Mouse (Mus musculus): Measurements from ENCODE around the gene Ssh3. TPM values are rescaled to one million over a fixed set of nuclear protein-coding genes. Genes with fewer than 3 reads are reported as not detected.

Ssh3 gene
- 5.6 and 6.1 TPM in 2 replicates for polyA plus RNA-seq (2016; fragmentation: Nextera tagmentation; extraction: Ambion mirVana)

- no peaks in the 10 kb centered on the region for H3K9me3 ChIP-seq
- H3K4me2 ChIP-seq: peak within 1 kb of the TSS; percentile 55
- no peak within 1 kb of the TSS for H3K27ac ChIP-seq
- H3K9ac ChIP-seq: peak within 1 kb of the TSS; percentile 39
- H3K4me3 ChIP-seq (replicated peaks): peak within 1 kb of the TSS; percentile 36
- peak; percentile 63 for ATAC-seq (ENCODE audit: low FRiP score)
- peaks cover 7% of the 10 kb centered on the region for H3K4me1 ChIP-seq
- WGBS: 5% methylated on average over 46 of the region's 46 CpGs
- H3K36me3 ChIP-seq (replicated peaks): no peaks in the 10 kb centered on the region
- H3K27me3 ChIP-seq: peaks cover 31% of the 10 kb centered on the region
These were observed at the start of gene Ssh3 for GRCm38 (mm10) chr19:4268566-4269361. TSS of gene Ssh3 (minus strand) at chr19:4269180.

DNA sequence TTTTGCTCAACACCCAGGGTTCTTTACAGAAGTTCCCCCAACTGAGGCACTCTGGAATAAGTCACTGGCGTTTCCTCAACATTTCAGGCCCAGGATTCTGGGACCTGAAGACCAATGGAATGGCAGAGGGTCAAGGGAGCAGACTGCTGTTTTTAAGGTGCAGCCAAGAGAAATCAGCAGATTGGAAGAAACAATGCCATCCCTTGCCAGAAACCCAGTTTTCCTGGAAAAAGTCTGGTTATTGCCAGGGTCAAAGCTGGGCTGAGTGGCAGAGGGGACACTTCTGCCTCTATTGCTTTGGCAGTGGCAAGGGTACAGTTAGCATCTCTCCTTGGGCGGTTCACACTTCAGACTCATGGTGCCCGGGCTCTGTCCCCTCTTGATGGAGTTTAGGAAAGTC is 48.2 kb upstream of the Ssh3 start:
- Histone ChIP-seq H3K4me3 (replicated peaks) (no peak overlapping the region), H3K4me1 (no peaks in the 10 kb centered on the region), H3K27me3 (no peaks in the 10 kb centered on the region), H3K4me2 (no peak overlapping the region), H3K9me3 (no peaks in the 10 kb centered on the region), H3K27ac (no peak overlapping the region), H3K36me3 (replicated peaks) (peaks cover 69% of the 10 kb centered on the region), H3K9ac (no peak overlapping the region)
- no peak for ATAC-seq (ENCODE audit: low FRiP score)
- 89% methylated on average over 3 of the region's 3 CpGs for WGBS

DNA sequence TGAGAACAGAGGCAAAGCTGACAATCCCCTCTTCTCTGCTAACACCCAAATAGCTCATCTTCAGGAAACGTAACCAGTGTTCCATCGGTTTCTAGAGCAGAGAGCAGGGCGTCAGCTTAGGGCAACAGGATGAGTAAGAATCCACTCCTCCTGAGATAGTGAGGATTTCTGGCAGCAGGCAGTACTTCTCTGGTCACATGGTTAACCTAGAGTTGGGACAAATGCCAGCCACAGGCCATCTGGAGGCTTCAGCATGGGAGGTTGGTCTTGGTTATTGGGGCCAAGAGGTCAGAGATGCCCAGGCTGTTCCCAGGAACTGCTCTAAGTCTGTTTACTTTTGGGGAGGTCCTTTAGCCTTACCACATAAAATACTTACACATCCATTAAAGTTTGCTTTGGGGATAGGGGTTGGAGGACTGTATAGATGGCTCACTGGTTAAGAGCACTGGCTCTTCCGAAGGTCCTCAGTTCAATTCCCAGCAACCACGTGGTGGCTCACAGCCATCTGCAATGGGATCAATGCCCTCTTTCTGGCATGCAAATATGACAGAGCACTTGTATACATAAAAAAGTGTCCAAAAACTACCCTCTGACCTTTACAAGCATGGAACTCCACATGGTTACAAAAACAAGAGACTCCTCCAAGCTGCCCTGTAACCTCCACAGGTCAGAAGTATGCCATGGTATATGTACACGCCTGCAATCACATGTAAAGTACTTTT is 46.4 kb upstream of the Ssh3 start:
- Histone ChIP-seq H3K9me3 (no peaks in the 10 kb centered on the region), H3K27ac (no peak overlapping the region), H3K9ac (no peak overlapping the region), H3K27me3 (no peaks in the 10 kb centered on the region), H3K4me1 (no peaks in the 10 kb centered on the region), H3K4me3 (replicated peaks) (no peak overlapping the region), H3K36me3 (replicated peaks) (peaks cover 53% of the 10 kb centered on the region), H3K4me2 (no peak overlapping the region)
- no peak for ATAC-seq (ENCODE audit: low FRiP score)
- WGBS: 86% methylated on average over 6 of the region's 6 CpGs

DNA sequence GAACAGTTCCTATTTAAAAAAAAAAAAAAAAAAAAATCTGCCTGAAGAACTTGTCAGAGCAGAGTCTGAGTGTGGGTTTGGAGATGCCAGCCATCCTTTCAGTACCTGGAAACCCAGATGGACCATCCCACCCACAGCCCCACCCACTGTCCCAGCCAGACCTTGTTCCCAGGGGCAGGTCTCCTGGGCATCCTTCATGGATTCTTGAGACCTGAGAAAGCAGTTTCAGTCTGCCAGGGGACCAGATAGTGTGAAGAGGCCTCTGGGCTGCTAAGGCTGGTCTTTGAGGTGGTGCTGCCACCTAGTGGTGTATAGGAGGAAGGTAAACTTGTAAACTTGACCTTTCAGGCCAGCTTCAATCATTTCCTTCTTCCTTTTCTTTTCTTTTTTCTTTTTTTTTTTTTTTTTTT is 40.8 kb upstream of the Ssh3 start:
- Histone ChIP-seq H3K27ac (0 out of 2 replicates have a peak overlapping the region, but pooled peaks have one; percentile 27), H3K4me2 (no peak overlapping the region), H3K9ac (no peak overlapping the region), H3K9me3 (no peaks in the 10 kb centered on the region), H3K27me3 (no peaks in the 10 kb centered on the region), H3K4me3 (replicated peaks) (no peak overlapping the region), H3K4me1 (peaks cover 13% of the 10 kb centered on the region), H3K36me3 (replicated peaks) (0 out of 2 replicates have a peak, but pooled peaks cover 6% of the 10 kb centered on the region)
- no peak; the same call in 1 of the 2 replicates for ATAC-seq (ENCODE audit: low FRiP score)

- no peak overlapping the region for H3K4me2 ChIP-seq
- peaks cover 18% of the 10 kb centered on the region for H3K4me1 ChIP-seq
- H3K4me3 ChIP-seq (replicated peaks): no peak overlapping the region
- ATAC-seq (ENCODE audit: low FRiP score): no peak
- H3K27ac ChIP-seq: no peak overlapping the region
- H3K9me3 ChIP-seq: no peaks in the 10 kb centered on the region
- no peaks in the 10 kb centered on the region for H3K27me3 ChIP-seq
- H3K9ac ChIP-seq: no peak overlapping the region
- H3K36me3 ChIP-seq (replicated peaks): 0 out of 2 replicates have a peak, but pooled peaks cover 6% of the 10 kb centered on the region
- 86% methylated on average over 4 of the region's 4 CpGs for WGBS
These were observed 40.3 kb upstream of the Ssh3 start for GRCm38 (mm10) chr19:4309302-4309701.

- 1% methylated on average over 23 of the region's 46 CpGs for WGBS
- peak within 1 kb of the TSS; percentile 93 for H3K9ac ChIP-seq
- H3K27ac ChIP-seq: peak within 1 kb of the TSS; percentile 80
These were observed 37.2 kb upstream of the Ssh3 start, which contains the start of gene Grk2 for GRCm38 (mm10) chr19:4306190-4306577. TSS of gene Grk2 (minus strand) at chr19:4306222.

GRCm38 (mm10) chr19:4305491-4306189 is 36.7 kb upstream of the Ssh3 start:
- Histone ChIP-seq H3K9ac (peak overlapping the region; percentile 93), H3K4me3 (replicated peaks) (peak overlapping the region; percentile 92), H3K4me2 (peak overlapping the region; percentile 86), H3K9me3 (no peaks in the 10 kb centered on the region), H3K27ac (peak overlapping the region; percentile 80), H3K4me1 (peaks cover 55% of the 10 kb centered on the region), H3K27me3 (no peaks in the 10 kb centered on the region), H3K36me3 (replicated peaks) (no peaks in the 10 kb centered on the region)
- peak; percentile 57 for ATAC-seq (ENCODE audit: low FRiP score)
- 1% methylated on average over 47 of the region's 68 CpGs for WGBS

More at GRCm38 (mm10) chr19:4306190-4306577, 37.2 kb upstream of the Ssh3 start, which contains the start of gene Grk2:
- peak; percentile 81 for ATAC-seq (ENCODE audit: low FRiP score)
- Histone ChIP-seq H3K4me3 (replicated peaks) (peak within 1 kb of the TSS; percentile 92), H3K27me3 (no peaks in the 10 kb centered on the region), H3K9me3 (no peaks in the 10 kb centered on the region), H3K4me2 (peak within 1 kb of the TSS; percentile 86), H3K36me3 (replicated peaks) (no peaks in the 10 kb centered on the region), H3K4me1 (peaks cover 49% of the 10 kb centered on the region)

DNA sequence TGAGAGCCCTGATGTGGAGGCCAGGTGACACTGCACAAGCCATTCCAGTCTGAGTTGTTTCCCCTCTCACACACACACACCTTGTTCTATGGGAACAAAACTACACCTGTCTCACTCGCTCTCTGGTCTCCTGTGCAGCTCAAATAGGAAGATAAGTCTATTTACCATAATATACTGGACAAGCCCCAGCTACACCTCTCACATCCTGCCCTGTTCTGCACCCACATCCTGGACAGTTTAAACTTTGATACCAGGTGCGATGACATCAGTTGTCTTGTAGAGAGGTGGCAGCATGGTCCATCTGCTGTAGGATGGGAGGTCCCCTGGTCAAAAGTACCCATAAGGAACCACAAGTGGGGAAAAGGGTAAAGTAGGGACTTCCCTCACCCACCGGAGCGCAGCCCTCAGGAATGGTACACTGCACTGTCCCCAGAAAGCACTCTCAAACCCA is 35.9 kb upstream of the Ssh3 start:
- Histone ChIP-seq H3K27ac (no peak overlapping the region), H3K4me1 (peaks cover 60% of the 10 kb centered on the region), H3K36me3 (replicated peaks) (no peaks in the 10 kb centered on the region), H3K27me3 (no peaks in the 10 kb centered on the region), H3K9me3 (no peaks in the 10 kb centered on the region), H3K4me2 (peak overlapping the region; percentile 86), H3K9ac (peak overlapping the region; percentile 93), H3K4me3 (replicated peaks) (peak overlapping the region; percentile 92)
- 63% methylated on average over 4 of the region's 4 CpGs for WGBS
- no peak; the same call in 1 of the 2 replicates for ATAC-seq (ENCODE audit: low FRiP score)

DNA sequence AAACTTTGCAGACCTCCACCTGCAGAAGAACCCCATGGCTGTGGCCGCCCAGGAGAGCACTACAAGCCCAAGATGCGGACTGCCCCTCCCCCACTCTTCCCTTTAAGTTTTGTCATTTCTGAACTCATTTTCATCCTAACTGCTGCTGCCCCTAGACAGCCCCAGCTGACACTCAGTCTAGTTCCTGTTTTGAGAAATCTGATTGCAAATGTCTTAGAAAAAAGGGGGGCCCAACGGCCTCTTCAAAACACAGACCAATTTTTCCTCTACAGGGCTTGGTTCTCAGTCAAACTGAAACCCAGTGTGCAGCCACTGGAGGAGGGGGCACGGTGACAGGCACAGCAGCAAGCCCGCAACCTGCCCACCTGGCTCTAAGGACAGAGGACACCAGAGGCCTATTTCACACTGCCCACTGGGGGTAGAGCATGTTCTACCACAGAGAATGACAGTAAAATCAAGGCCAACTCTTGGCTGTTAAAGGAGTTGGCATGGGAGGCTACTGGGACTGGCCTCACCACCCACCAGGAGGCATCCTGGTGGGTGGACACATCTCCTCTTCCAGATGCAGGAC is 35.4 kb upstream of the Ssh3 start:
- WGBS: 72% methylated on average over 5 of the region's 5 CpGs
- ATAC-seq (ENCODE audit: low FRiP score): no peak
- H3K4me2 ChIP-seq: peak overlapping the region; percentile 86
- H3K27me3 ChIP-seq: no peaks in the 10 kb centered on the region
- no peak overlapping the region for H3K27ac ChIP-seq
- no peaks in the 10 kb centered on the region for H3K9me3 ChIP-seq
- H3K9ac ChIP-seq: no peak overlapping the region
- no peaks in the 10 kb centered on the region for H3K36me3 ChIP-seq (replicated peaks)
- H3K4me1 ChIP-seq: peaks cover 60% of the 10 kb centered on the region
- H3K4me3 ChIP-seq (replicated peaks): peak overlapping the region; percentile 92

DNA sequence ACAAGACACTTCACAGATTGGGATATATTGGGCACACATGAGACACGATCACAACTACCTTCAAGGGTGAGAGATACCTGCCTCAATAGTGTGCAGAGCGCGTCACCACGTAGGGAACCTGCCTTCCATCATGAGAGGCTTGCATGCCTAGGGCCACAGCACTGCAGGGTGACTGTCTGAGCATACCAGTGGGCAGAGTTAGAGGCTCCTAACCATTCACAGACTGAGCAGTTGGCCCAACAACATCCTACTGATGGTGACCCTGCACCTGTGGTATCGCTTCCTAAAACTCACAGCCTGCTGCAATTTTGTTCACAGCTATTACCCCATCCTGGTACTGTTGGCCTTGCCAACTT is 34.6 kb upstream of the Ssh3 start:
- no peak overlapping the region; the same call in 1 of the 2 replicates for H3K4me2 ChIP-seq
- no peaks in the 10 kb centered on the region for H3K27me3 ChIP-seq
- peaks cover 60% of the 10 kb centered on the region for H3K4me1 ChIP-seq
- no peak overlapping the region for H3K4me3 ChIP-seq (replicated peaks)
- no peak overlapping the region for H3K27ac ChIP-seq
- H3K9ac ChIP-seq: no peak overlapping the region
- no peaks in the 10 kb centered on the region for H3K9me3 ChIP-seq
- no peaks in the 10 kb centered on the region for H3K36me3 ChIP-seq (replicated peaks)
- WGBS: 90% methylated on average over 5 of the region's 5 CpGs
- ATAC-seq (ENCODE audit: low FRiP score): no peak

DNA sequence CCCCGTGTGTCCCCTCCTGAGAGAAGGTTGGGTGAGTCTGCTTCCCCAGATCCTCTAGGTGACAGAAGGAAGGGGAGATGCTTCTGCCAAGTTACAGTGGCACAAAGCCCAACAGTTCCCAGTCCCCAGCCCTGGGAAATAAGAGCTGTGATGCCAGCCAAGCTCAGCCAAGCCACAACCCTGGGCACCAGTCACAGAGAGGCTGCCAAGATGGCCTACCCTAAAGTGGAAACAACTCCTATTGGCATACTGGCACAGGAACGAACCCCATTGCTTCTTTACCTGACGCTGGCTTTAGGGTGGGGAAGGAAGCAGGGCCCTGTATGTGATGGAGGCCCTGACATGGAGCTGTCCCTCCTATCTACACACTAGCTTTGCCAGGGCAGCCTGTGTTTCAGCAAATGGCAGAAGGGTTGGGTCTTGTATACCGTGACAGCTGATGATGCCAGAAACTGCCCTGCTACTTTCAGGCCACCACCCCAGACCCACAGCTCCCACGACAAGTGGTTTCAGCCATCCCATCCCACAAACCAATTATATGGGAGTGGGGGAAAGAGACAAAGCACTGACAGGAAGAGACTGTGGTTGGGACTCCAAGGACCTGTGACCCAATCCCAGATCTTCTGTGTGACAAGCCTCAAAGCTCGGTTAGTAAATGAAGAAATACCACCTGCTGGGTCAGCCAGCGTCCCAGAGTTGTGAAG is 34.1 kb upstream of the Ssh3 start:
- ATAC-seq (ENCODE audit: low FRiP score): no peak
- Histone ChIP-seq H3K9me3 (no peaks in the 10 kb centered on the region), H3K4me3 (replicated peaks) (no peak overlapping the region), H3K4me1 (peaks cover 60% of the 10 kb centered on the region), H3K36me3 (replicated peaks) (no peaks in the 10 kb centered on the region), H3K4me2 (peak overlapping the region; percentile 17; the same call in 1 of the 2 replicates), H3K9ac (no peak overlapping the region), H3K27ac (no peak overlapping the region; the same call in 1 of the 2 replicates), H3K27me3 (no peaks in the 10 kb centered on the region)
- WGBS: 79% methylated on average over 7 of the region's 7 CpGs

Data from forebrain, embryonic 12.5 days (tissue).